Mouse (Mus musculus): ENCODE results near the gene Nr1i3.

DNA sequence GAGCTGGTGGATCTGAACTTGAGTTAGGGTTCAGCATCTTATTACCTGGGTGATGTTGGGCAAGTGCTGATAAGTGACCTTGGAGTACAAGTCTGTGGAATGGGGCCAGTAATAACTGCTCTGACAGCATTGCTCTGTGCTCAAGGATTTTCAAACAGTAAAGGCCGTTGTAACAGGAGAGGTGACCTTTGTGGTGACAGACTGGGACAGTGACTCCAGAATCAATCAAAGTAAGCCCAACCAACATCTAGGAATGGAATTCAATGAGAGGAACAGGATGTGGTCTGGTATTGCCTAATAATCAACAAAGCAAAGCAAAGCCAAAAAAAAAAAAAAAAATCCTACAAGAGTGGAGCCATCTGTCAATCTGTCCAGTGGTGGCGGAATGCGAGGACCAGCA is 46.5 kb downstream of the Nr1i3 start:
- TF ChIP-seq CTCF (IDR thresholded peaks at IDR 0.05; ENCODE audit: control insufficient read depth, insufficient read depth, low read length) (no peak), POLR2A (IDR thresholded peaks at IDR 0.05; ENCODE audit: borderline replicate concordance, control insufficient read depth, low read depth, low read length) (no peak)

All from bone marrow, adult 2 months (tissue).